Mouse (Mus musculus) thymus, adult 18-20 months (tissue): ENCODE results near the gene Plpp2.

Source experiments
- DNase-seq, 2 experiments: peaks; one replicate each; pipeline ENCODE4 v3.0.0; 2022; ENCODE audit warnings: mixed read lengths in 2 of 2

The Plpp2 gene

GRCm38 (mm10) chr10:79533126-79533911 is at the start of gene Plpp2:
Gene Plpp2 (minus strand): TSS chr10:79533796.
- peak; percentile 47 to 51 for DNase-seq

DNA sequence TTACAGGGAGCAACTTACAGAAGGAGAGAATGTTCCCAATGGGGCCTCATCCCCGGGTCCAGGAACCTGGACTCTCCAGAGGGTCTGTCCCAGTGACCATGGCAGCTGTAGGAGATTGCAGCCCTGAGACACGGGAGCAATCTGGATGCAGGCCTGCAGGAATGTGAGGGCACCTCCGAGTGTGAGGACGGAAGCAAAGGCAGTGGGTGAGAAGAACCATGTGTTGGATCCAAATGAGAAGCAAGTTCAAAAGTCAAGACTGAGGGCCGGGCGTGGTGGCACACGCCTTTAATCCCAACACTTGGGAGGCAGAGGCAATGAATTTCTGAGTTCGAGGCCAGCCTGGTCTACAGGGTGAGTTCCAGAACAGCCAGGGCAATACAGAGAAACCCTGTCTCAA is 47.9 kb upstream of the Plpp2 start:
- no peak for DNase-seq

- DNase-seq, result no peak
These were observed 47.2 kb upstream of the Plpp2 start for GRCm38 (mm10) chr10:79580811-79581210.

- DNase-seq, result no peak
These were observed 46.8 kb upstream of the Plpp2 start for GRCm38 (mm10) chr10:79580356-79580755.

GRCm38 (mm10) chr10:79579781-79580180 is 46.2 kb upstream of the Plpp2 start:
- DNase-seq, result no peak

GRCm38 (mm10) chr10:79578891-79579290 is 45.3 kb upstream of the Plpp2 start:
- no peak for DNase-seq

DNA sequence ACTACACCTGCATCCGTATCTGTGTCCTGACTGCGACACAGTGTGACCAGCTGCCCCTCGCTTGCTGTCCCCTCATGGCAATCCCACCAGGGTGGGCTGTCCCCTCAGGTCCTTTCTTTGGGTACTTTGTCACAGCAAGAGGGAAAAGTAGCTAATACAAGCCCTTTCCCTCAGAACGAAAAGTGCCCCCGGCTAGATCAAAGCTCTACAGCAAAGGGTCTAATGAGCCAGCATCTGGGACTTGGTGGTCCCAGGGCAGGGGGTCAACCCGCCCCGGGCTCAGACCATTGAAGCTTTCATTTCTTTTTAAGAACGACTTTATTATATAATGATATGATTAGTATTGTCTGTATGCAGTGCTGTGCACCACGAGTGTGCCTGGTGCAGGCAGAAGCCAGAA is 44.7 kb upstream of the Plpp2 start:
- DNase-seq, result no peak

DNA sequence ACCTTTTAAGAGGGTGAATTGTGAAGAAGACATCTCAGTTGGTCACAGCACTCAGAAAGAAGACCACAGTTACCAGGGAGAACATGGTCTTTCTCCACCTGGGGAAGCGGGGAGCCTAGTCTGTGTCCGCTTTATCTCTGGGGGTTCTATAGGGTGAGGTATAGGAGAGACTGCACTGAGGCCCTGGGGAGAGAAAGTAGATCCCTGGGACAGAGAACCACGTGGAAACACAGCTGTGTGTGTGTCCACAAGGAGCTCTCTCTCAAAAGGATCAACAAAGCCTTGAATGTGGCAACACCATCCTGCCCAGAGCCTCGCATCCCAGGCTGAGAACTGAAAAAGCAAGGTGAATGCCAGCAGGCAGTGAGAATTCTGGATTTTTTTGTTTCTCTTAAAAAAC is 43.8 kb upstream of the Plpp2 start:
- no peak for DNase-seq

- DNase-seq, result no peak
These were observed 42.2 kb upstream of the Plpp2 start for GRCm38 (mm10) chr10:79575754-79576153.

GRCm38 (mm10) chr10:79574796-79575195 is 41.2 kb upstream of the Plpp2 start:
- DNase-seq, result no peak

DNA sequence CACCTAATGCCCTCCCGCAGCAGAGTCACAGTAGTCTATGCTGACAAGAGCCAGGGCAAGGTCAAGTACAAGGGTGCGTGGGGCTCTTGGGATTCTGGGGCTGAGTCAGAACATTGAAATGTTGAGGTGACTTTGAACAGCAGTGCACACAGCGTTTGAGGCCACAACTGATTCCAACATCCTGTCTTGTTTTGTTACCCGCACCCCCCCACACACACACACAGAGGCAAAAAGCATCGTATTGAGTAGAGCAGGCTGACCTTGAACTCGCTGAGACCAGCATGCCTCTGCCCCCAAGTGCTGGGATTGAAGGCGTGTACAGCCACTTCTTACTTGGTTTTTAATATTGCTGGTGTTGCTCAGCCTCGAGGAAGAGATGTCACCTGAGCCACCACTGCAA is 40.8 kb upstream of the Plpp2 start:
- DNase-seq, result no peak

DNA sequence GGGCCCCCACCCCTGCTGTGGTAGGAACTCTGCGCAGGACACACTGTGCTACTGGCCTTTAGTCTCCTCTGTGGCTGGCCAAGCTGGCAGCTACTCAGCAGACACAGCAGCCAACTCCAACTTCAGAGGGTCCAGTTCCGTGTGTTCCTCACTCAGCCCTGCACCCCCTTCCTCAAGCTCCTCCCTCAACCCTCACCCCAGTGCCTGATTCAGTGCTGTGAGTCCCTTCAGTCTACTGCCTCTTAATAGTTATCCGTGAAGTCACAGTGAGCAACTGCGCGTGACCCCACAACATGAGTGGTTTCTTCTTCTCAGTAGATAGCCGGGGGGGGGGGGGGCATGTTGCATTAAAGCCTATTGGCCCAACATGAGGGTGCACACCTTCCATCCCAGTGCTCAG is 40.0 kb upstream of the Plpp2 start:
- no peak for DNase-seq

DNA sequence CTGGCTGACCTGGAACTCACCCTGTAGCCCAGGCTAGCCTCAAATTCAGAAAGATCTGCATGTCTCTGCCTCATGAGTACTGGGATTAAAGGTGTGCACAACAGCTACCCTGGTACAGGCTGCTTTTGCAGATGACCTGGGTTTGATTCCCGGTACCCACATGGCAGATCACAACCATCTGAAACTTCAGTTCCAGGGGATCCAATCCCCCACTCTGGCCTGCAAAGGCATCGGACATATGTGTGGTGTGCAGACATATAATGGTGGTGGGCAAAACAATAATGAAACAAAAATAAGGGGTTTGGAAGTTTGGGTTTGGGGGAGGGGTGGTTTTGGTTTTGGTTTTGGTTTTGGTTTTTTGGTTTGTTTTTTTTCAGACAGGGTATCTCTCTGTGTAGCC is 37.7 kb upstream of the Plpp2 start:
- no peak for DNase-seq

DNA sequence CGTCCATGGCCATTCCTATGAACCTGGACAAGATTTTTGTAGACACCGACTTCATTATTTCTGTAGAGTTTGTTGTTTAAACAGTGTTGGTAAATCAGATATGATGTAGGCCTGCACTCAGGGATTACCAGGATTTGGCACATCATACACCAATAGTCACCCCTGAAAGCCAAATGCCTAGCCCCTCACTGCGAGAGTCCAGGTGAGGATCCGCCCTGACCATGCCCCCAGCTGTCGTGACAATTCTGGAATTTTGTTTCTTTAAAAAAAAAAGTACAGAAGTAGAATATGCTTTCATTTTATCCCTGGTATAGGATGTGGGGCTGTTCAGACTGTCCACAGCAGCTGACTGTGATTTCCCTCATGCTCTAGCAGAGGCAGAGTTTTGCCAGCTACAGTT is 36.3 kb upstream of the Plpp2 start:
- DNase-seq, result no peak

- DNase-seq, result no peak
These were observed 26.1 kb upstream of the Plpp2 start for GRCm38 (mm10) chr10:79559716-79560115.

GRCm38 (mm10) chr10:79557496-79557895 is 23.9 kb upstream of the Plpp2 start:
- no peak for DNase-seq

DNA sequence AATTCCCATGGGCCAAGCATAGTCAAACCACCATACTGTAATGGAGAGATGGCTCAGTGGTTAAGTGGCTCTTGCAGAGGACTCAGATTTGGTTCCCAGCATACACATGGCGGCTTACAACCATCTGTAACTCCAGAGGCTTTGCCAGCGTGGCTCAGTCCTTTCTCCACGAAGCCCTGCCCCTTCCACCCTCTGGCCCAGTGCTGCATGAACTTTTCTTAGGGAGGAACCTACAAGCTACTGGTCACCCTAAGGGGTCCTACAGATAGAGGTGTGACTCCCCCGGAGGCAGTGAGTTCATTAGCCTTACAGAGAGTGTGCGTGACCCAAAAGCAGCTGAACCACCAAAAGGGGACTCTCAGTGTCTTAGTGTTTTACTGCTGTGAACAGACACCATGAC is 23.4 kb upstream of the Plpp2 start:
- DNase-seq, result no peak

GRCm38 (mm10) chr10:79555238-79555724 is 21.7 kb upstream of the Plpp2 start:
- DNase-seq, result no peak

DNA sequence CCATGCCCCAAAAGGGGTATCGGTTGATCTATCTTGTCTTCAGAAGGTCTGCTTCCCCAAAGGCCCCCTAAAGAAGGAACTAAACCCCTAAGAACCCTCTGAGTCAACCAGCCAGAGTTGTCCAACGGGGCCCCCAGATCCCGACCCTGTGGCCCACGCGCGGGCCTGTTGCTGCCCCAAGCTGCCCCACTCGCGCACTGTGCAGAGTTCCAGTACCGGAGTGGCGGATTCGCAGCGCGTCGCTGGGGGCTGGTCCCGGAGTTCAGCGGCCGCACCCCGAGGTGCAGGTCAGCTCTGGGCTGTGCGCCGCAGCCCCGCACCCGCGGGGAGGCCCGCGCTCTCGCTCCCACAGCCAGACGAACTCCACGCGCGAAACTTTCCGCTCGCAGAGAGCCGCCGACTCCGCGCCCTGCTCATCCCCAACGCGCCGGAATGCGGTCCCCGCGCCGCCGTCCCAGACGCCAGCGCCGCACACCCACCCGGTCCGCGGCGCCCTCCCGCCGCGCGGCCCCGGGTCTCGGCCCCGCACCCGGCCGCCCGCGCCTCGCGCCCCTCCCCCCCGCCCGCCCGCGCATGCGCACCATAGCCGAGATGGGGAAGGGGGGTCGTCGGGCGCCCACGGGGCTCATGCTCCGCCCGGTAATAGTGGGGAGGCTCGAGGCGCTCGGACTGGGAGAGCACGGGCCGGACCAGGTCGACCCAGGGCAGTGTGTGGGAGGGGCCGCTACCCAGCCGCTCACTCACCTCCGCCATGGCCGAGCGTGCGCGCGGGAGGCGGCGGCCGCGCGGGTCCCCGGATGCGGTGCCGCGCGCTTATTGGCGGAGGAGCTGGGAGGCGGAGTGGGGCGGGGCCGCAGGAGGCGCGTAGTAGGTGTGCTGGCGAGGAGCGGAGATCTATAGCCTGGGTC is 21.0 kb upstream of the Plpp2 start, which contains the start of gene Mier2:
Gene Mier2 (minus strand): TSS at position 870 of the 908 bp plus-strand sequence.
- DNase-seq, result peak; percentile 70

- DNase-seq, result no peak
These were observed 20.1 kb upstream of the Plpp2 start for GRCm38 (mm10) chr10:79553691-79554090.

GRCm38 (mm10) chr10:79553176-79553575 is 19.6 kb upstream of the Plpp2 start:
- no peak for DNase-seq

DNA sequence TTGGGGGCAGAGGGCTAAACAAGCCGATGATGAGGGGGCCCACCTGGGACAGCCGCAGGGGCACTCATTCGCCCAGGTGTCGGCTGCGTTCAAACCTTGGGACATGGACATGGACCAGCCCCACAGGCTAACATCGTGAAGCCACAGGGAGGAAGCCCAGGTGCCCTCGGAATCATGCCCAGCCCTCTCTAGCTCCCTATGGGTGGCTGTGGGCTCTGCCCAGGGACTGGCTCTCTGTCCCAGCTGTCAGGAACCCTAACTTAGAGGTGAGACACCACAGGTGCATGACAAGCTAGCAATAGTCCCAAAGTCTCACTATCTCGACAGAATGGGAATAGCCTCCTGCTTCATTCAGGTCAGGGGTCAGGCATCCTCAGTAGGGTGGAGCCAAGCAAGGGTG is 18.9 kb upstream of the Plpp2 start:
- no peak for DNase-seq

- DNase-seq, result no peak
These were observed 16.8 kb upstream of the Plpp2 start for GRCm38 (mm10) chr10:79550366-79550765.
